Mouse (Mus musculus) cerebellum, adult (tissue): Measurements from ENCODE around the gene Dusp10.

ENCODE experiments used
- ATAC-seq: cut with Nextera tagmentation; 2 replicates; pipeline ENCODE4 v1.9.2; 2017; ENCODE audit warnings: mild to moderate bottlenecking, moderate library complexity, mixed read lengths; ENCODE audit not compliant: insufficient number of reproducible peaks, low FRiP score, low TSS enrichment

The Dusp10 gene

DNA sequence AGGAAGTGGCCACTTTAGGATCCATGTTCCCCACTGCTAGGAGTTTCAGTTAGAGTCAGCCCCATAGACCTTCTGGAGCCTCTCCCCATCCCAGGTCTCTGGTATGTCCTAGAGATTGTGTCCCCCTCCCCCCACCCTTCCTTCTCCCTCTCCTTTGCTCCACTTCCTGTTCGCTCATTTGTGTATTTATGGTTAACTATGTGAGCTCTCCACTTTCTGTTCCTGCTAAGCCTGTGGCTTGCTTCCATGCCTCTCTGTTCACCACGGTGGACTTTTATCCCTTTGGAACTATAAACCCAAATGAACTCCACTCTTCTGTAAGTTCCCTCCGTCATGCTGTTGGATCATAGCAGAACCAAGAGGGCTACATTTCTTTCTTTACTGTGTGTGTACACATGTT lies 13.9 kb downstream of the Dusp10 start:
- no peak for ATAC-seq

DNA sequence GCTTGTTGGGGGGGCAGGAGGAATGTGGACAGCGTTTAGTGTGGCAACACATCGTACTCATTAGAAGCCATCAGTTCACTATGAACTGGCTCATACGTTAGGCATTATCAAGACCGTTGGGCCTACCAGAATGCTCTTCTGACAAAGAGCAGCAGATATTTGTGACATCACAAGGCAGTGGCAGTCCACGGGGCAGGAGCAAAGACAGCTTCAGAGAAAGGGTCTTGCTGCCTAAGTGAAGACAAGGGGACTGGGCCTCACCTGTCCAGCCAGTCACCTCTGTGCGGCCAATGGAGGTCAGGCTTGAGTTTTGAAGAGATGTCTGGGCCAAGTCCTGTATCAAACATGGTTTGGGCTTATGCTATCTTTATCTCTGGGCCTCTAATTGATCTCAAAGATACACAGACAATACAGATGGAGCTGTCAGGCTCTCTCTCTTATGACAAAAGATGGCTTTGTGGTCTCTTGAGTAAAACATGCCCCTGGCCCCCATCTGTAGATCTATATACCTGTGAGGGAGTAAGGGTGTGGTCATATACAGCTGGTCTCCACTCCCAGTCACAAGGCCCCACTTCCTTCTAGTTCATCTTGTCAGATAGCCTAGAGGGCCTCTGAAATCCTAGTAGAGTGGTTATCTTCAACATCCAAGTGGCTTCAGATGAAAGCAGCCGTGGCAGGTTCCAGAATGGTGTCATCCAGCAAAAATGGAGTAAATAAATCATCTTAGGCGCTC lies 17.1 kb downstream of the Dusp10 start:
- ATAC-seq, result no peak

DNA sequence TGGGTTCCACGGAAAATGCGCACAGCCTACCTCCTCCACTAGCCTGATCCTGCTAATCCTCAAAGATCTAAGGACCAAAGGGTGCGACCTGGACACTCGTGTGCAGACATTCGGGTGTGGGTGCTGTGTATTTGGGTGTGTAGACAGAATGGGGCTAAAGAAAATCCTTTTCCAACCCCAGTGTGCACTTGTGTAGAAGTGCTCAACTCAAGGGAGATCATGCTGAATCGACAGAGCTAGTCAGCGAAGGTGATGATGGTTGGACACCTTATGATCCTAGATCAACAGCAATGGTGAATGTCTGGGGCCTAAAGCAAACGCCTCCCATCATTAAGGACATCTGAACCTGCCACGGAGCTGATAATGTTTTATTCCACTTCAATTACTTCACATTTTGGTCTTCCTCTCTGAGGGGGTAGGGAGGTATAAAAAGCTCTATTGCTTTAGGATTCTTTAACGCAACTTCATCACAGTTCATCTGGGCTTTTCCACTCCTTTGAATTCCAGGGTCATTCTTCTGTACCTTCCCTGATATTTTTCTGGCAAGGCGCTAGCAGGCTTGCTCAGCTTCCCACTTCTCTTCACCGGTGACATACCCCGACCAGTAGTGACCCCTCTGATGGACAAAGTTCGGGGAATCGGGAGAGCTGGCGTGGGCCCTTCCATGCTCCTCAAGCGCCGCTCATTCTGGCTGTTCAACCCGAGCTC lies 19.7 kb downstream of the Dusp10 start:
- ATAC-seq, result no peak; the same call in 1 of the 2 replicates

DNA sequence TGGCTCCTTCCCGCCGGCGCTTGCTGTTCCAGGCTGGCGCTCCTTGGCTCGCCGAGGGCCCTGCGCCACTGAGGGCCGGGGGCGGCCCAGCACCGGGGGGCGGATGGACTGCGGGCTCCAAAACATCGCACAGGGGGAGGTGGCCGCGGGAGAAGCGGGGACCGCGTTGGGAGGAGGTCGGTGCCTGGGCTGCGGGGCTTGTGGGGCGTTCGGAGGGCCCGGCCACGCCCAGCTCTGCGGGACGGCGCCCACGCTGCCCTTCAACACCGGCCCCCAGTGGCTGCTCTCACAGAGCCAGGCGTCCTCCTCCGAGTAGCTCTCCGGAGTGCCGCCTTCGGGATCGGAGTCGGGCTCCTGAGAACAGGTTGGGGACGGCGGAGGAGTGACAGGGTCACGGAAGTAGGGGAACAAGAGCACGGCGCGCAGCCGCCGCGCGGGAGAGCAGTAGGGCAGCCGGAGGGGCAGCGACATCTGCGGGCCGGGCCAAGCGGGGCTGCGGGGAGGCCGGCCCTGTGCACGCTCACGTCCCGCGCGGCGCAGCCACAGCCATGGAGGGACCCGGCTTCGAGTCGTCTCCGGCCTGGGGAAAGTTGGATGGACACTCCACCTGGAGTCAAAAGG lies 20.4 kb downstream of the Dusp10 start:
- peak; percentile 57 for ATAC-seq

DNA sequence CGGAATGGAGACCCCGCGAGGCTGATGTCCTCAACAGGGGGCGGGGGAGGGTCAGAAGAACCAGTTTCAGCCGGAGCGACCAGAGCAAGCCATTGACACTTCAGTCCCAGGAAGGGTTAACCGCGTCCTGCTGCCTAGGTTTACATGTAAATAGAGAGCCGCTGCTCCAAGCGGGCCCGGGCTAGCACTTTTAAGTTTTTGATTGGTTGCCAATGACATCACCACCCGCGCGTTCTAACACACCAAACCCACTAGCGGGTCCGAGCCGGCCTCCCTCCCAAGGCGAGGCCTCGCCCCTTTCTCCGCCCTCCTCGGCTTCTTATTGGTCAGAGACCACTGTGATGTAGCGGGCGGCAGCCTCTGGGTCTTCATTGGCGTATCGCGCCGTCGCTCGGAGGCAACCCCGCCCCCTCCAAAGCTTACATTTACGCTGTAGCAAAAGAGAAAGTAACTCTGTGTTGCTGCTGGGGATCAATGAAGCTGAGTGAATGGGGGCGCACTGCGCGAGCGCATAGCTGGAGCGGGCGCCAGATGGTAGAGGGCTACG lies 21.0 kb downstream of the Dusp10 start, which contains the start of gene 1700056E22Rik:
Gene 1700056E22Rik (minus strand): TSS at position 291 of the 547 bp plus-strand sequence.
- ATAC-seq, result peak; percentile 94

DNA sequence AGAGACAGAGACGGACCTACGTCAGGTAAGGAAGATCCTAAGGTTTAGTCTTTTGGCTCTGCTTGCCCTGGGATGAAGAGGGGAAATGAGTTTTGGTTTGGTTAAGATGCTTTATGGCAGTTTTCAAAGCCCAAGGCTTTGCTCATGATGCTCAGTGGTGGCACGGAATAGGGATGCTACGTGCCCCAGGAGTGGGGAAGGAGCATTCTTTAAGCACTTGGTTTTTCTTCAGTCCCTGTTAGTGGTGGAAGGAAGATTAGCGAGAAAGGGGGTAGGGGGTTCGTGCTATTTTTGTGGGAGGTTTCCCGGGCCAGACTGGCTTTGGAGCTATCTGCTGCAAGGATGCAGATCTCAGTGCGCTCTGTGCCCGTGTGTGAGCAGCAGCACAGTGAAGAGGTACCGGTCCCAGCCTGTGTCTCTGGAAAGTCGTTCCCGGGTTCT lies 21.7 kb downstream of the Dusp10 start:
- ATAC-seq, result no peak

DNA sequence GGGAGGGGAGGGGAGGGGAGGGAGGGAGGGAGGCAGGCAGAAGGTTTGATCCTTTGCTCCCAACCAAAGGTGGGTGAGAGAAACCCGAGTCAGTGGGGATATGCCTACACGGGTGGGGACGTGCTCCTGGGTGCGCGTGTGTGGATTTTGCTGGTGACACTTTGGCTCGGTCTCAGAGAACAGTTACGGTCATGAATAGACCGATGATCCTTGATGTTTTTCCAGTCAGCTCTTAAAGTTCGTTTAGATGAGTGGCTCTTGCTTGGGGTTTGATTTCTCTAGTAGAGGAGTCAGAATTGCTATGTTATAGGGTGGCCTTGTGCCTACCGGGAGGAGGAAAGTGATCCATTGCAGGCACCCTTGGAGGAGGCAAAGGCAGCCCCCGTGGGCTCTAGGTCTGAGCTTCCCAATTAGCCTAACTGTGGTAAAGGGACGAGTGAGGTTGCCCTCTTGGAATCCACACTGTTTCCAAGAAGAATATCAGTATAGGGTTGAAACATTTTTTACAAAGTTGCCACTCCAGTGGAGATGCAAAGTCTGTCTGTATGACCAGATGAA lies 22.3 kb downstream of the Dusp10 start:
- no peak for ATAC-seq

DNA sequence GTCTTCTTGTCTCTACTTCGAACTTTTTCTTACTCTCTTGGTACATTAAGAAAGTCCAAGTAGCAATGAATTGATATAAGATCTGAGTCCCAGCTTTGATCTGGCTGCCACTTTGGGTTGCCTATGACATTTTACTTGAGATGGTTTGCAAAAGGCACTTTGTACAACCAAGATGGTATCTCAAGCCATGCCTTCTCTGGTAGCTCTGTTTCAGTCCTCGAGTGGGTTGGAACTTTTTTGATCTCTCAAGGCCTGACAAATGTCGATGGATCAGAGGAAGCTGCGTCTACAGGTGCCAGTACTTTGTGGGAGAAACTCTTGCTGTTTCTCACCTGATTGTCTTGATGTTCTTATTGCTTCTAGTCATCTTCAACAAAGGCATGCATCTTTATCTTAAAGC lies 24.7 kb downstream of the Dusp10 start:
- no peak for ATAC-seq

DNA sequence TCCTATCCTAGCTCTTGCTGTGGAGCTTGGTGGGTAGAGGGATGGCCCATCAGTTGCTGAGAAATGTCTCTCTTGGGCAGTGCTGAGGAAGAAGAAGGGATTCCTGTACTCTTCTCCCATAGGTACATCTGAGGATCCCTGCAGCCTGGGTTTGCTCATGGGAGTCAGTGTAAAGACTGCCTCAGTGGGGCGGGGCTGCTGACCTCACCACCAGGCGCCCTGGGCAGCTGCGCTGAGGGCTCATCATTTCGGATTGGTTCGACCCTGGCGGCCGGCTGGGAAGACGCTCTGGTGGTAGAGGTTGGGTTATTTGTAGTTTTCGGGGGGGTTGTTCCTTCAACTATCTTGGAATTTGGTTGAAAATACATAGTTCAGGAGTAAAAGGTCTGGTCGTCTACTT lies 26.2 kb downstream of the Dusp10 start:
- no peak for ATAC-seq

DNA sequence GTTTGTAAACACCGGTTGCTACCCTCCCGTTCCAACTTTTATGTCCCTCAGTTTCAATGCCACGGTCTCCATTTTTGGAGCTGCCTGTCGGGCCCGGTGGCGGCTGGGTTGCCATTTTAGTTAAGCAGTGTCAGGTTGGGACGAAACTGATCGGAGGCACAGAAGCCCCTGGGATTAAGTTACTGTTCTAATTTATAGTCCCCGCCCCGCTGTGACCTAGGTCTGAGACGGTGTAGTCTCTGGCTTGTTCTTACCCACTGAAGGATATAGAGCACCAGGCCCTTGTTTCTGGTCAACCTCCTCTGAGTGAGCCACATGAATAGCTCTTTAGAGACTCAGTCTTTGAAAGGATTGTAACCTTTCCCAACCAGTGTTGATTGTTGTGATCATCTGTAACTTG lies 27.1 kb downstream of the Dusp10 start:
- no peak for ATAC-seq

DNA sequence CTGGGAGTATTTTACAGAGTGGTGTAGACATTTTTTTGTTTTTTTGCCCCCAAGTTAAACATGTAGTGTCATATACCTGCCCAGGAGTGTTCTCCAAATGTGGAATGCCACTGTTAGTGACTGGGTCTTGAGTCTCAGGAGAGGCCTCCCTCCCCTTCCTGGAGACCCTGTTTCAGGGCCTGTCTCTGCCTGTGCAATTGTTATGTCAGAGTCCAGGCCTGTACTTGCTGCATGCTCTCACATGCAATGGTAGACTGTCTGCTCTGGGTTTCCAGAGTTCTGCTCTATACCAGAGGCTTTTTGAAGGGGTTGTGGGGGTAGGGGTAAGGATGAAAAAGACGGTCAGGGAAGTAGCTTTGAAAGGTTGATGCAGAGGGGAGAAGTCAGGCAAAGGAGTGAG lies 27.8 kb downstream of the Dusp10 start:
- ATAC-seq, result no peak

DNA sequence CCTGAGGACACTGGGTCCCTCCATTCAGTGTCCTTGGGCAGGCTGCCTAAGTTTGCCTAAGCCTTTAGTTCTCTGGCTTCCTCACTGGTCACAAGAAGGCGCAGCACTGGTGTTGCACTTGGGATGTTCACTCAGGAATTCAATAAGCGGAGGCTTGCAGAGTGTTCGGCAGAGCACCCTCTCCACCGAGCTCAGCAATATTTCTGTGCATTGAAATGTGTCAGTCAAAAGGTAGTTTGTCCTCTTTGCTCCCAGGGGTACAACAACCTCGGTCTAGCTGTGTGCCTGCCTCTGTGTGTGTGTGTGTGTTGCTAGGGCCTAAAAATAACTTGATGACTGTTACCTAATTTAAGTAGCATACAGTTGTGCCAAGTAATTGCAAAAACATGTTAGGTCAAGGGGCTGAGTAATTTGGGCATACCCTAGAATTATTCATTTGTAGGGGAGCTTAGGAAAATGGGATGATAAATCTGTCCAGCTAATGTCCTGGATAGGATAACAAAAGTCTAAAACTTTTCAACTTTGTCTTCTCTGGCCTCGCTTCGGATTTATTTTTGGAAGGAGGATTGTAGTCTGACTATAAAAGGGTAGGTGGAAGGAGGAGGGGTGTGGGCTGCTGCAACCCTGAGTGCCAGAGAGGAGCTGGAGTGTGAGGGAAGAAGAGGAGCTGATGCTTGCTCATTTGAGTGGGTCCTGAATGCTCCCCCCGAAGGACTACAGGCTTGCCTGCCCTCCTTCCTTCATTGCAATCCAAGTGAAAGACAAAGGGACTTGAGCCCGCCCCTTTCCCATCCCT lies 28.9 kb downstream of the Dusp10 start:
- no peak for ATAC-seq

DNA sequence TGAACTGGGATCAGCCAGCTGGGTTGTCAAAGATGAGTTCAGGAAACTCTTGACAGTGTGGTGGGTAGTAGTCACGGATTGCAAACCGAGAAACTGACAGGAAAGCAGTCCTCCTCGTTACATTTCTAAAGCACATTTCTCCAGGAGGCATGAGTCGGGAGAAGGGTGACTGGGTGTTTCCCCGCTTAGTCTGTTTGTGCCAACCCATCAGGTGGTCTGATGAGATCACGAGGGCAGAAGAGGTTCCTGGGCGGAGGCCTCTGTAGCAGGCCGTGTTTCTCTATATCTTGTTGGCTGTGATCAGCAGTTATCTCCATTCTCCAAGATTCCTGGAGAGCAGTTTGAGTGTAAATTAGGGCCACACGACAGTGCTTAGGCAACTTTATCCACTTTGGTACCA lies 29.6 kb downstream of the Dusp10 start:
- ATAC-seq, result no peak

DNA sequence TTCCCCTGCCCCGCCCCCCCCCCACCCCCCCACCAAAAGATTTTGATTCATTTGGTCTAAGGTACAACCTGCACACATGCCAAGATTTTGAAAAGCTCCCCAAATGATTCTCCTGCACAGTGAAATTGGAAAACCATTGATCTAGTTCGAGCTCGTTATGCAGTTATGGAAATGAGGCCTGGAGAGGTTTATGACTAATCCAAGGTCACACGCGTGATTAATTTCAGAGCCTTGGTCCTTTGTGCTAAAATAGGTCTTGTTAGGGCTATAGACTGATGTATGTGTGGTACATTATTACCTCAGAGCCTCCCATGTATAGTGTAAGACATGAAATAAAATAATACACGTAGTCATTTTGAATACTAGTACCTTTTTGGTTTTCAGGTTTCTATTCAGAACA lies 30.3 kb downstream of the Dusp10 start:
- no peak for ATAC-seq

DNA sequence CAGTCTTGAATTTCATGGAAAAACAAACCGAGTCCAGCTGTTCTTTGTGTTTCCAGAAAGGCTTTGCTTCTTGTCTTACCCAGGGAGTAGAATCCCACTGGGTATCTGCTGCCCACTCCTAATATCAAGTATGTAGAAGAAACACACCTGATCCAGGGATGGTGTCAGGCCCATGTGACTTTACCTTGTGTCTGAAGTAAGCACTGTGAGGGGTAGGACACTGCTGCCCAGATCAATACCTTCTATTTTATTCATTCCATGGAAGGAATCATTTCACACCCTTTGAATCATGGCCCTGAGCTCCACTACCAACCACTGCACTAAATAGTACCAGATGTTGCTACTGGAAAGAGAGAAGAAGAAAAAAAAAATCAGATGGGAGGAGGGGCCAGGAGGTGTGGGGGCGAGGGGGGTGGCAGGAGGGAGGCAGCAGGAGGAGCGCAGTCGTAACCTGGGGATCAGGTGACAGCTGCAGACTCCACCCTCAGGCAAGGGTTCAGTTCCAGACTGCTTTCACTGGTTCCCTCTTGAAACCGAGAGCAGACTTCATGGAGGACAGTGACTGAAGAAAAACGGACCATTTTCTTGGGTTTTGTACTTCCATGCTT lies 33.1 kb downstream of the Dusp10 start:
- ATAC-seq, result no peak

DNA sequence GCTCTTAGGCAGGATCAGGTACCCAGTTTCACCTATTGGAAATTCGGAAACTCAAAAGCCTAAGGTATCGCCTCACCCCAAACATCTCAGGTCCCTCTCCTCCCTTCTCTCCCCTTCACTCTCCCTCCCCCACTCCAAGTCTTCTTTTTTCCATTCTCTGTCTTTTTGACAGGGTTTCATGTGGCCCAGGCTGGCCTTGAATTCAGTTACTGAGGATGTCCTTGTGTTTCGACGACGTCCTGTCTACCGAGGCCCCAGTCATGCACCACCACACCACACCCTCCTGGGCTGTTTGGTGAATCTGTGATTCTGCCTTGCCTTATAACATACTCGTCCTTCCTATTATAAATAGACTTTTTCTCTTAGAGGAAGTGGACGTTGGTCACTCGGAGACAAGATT lies 34.7 kb downstream of the Dusp10 start:
- no peak for ATAC-seq

DNA sequence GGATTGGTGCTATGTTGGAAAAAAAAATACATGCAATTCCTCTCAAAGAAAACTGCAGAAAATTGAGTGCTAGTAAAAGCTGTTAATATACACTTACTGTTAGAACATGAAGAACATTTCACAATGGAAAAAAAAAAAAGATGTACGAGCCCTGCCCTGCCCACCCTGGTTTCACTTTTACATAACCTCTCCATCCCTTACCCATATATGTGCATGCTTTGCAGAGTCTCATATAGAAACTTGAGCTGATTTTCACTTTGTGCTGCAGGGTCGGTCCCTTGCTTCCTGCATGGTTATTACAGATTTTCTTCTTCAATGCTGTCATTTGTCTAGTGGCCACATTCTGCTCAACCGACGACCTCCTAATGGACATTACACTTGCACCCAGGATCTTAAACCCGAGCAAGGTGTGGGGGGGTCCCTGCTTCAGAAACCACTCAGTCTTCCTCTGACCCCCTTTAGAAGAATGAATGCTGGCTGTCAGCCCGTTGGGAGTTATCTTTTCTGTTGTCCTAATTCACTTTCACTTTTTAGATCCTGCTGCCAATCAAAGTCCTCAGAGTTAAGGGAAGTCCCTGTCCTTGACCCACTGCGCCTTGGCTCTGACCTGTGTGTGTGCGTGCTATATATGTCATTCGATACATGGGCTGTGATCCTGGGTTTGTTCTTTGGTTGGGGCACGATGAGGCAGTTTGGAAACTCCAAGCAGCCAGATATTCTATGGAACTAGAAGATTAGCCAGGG lies 35.7 kb downstream of the Dusp10 start:
- no peak for ATAC-seq

DNA sequence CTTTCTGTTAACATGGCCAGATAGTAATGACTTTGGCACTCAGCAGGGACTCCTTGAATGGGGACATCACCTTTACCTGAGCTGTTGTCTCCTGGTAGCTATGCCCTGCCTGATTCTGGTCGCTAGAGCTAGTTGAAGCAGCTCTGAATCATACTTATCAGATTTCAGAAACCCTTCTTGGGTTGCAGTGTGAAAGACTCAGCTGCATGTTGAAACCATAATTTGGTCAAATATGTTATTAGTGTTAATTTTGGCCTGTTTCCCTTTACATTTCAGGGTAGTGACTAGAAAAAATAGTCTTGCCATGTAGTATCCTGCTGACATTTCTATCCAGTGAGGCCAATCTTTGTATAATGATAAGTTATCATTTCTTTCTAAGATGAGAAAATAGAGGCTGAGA lies 38.2 kb downstream of the Dusp10 start:
- no peak for ATAC-seq

DNA sequence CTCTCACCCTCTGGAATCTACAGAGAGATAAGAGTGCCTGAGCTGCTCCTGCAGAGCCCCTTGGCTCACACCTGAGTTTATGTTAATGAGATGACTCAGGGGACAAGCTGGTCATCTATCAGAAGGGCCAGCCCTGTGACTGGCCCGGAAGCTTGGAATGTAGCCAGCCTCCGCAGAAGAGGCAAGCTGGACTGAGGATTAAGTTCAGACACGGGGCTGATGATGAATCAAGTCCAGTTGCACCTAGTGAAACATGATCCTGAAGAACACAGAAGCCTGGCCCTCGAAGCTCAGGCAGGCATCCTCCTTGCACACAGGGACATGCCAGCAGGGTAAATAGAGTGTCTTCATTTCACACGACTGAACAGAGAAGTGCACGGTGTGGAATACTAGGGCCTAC lies 38.7 kb downstream of the Dusp10 start:
- peak; percentile 71 for ATAC-seq
